Mouse (Mus musculus): ENCODE measurements around the gene Ugt1a10.

GRCm38 (mm10) chr1:88255989-88256754 lies 201.0 kb downstream of the Ugt1a10 start:
- TF ChIP-seq CTCF (IDR thresholded peaks at IDR 0.05; ENCODE audit: low read depth) = no peak
- TF ChIP-seq EP300 (IDR thresholded peaks at IDR 0.05; ENCODE audit: low read depth) = no peak
